Mouse (Mus musculus): ENCODE measurements around the gene Olfr582. TPM values are rescaled to one million over a fixed set of nuclear protein-coding genes. Genes with fewer than 3 reads are reported as not detected.

Gene Olfr582
- polyA plus RNA-seq (2012; ENCODE audit: insufficient read depth, low replicate concordance) = not detected in 2 replicates

- no peaks in the 10 kb centered on the region for H3K4me1 ChIP-seq
- no peaks in the 10 kb centered on the region for H3K36me3 ChIP-seq (replicated peaks; ENCODE audit: low read length)
- no peaks in the 10 kb centered on the region for H3K27me3 ChIP-seq (replicated peaks)
- no peak for TF ChIP-seq GATA1 (IDR thresholded peaks at IDR 0.05; ENCODE audit: borderline replicate concordance, low read length)
- no peak within 1 kb of the TSS for H3K4me3 ChIP-seq (replicated peaks)
- H3K9me3 ChIP-seq = no peaks in the 10 kb centered on the region
These were observed at the start of gene Olfr582 for GRCm38 (mm10) chr7:103037724-103038123. TSS of gene Olfr582 (plus strand) at chr7:103038024.

- Histone ChIP-seq H3K4me3 (replicated peaks) (no peak within 1 kb of the TSS), H3K9me3 (0 out of 2 replicates have a peak, but pooled peaks cover 4% of the 10 kb centered on the region), H3K27me3 (replicated peaks) (no peaks in the 10 kb centered on the region), H3K36me3 (replicated peaks; ENCODE audit: low read length) (no peaks in the 10 kb centered on the region), H3K4me1 (no peaks in the 10 kb centered on the region)
- no peak for TF ChIP-seq FLI1 (IDR thresholded peaks at IDR 0.05; ENCODE audit: low read length)
- no peak for TF ChIP-seq GATA1 (IDR thresholded peaks at IDR 0.05; ENCODE audit: borderline replicate concordance, low read length)
These were observed 48.6 kb upstream of the Olfr582 start, which contains the start of gene Olfr578 for GRCm38 (mm10) chr7:102989224-102989623. TSS of gene Olfr578 (minus strand) at chr7:102989324.

DNA sequence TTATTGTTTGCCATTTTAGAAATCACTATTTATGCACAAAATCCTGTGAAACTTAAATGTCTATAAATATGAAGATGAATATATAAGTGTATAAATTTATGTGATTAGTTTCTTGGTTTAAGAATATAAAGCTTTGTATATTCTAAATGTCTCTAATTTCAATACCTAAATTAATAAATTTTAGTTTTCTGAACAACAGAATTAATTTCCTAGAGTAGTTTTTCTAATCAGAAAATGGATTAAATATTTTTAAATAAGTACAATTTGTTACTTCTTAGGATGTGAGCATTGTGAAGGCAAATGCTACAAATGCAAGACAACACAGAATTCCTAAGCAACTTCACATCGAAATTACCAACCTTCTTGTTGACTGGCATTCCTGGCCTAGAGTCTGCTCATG is 13.2 kb downstream of the Olfr582 start, which contains the start of gene Olfr583:
Gene Olfr583, plus strand, starts transcription at position 301 of the 400 bp plus-strand sequence.
- TF ChIP-seq FLI1 (IDR thresholded peaks at IDR 0.05; ENCODE audit: low read length) = no peak
- TF ChIP-seq GATA1 (IDR thresholded peaks at IDR 0.05; ENCODE audit: borderline replicate concordance, low read length) = no peak
- Histone ChIP-seq H3K36me3 (replicated peaks; ENCODE audit: low read length) (no peaks in the 10 kb centered on the region), H3K9me3 (no peaks in the 10 kb centered on the region), H3K4me1 (no peaks in the 10 kb centered on the region), H3K4me3 (replicated peaks) (no peak within 1 kb of the TSS), H3K27me3 (replicated peaks) (no peaks in the 10 kb centered on the region)

DNA sequence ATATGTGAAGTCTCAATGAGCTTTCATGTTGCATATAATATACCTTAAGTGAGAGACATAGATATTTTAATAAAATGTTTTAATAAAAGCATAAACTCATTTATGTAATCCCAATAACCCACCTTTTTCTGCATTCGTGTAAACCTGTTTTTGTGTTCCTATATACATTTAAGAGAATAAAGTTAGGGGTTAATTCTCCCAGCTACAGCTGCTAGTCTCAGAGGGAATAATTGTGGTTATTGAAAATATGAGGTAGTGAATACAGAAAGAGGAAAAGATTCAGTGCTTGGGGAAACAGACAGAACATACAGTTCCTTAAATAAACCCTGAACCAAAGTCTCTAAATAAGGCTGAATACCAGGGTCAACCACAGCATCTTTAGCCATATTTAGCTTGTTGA is 43.8 kb downstream of the Olfr582 start, which contains the start of gene Olfr584:
Gene Olfr584, plus strand, starts transcription at position 301 of the 400 bp plus-strand sequence.
- Histone ChIP-seq H3K9me3 (peaks cover 8% of the 10 kb centered on the region; the same call in 1 of the 2 replicates), H3K36me3 (replicated peaks; ENCODE audit: low read length) (no peaks in the 10 kb centered on the region), H3K27me3 (replicated peaks) (no peaks in the 10 kb centered on the region), H3K4me3 (replicated peaks) (no peak within 1 kb of the TSS), H3K4me1 (no peaks in the 10 kb centered on the region)
- TF ChIP-seq GATA1 (IDR thresholded peaks at IDR 0.05; ENCODE audit: borderline replicate concordance, low read length) = no peak
- TF ChIP-seq FLI1 (IDR thresholded peaks at IDR 0.05; ENCODE audit: low read length) = no peak

Other genes with a start within 250 kb of the Olfr582 start
- gene Olfr564, start 234.5 kb upstream of the Olfr582 start, polyA plus RNA-seq (2012; ENCODE audit: insufficient read depth, low replicate concordance) = not detected in 2 replicates
- gene Olfr566, start 179.3 kb upstream of the Olfr582 start, polyA plus RNA-seq (2012; ENCODE audit: insufficient read depth, low replicate concordance) = not detected in 2 replicates
- not detected in 2 replicates for gene Olfr568, start 160.9 kb upstream of the Olfr582 start, polyA plus RNA-seq (2012; ENCODE audit: insufficient read depth, low replicate concordance)
- gene Olfr569, start 147.1 kb upstream of the Olfr582 start, polyA plus RNA-seq (2012; ENCODE audit: insufficient read depth, low replicate concordance) = not detected in 2 replicates
- not detected in 2 replicates for gene Olfr570, start 143.4 kb upstream of the Olfr582 start, polyA plus RNA-seq (2012; ENCODE audit: insufficient read depth, low replicate concordance)
- gene Olfr571, start 120.5 kb upstream of the Olfr582 start, polyA plus RNA-seq (2012; ENCODE audit: insufficient read depth, low replicate concordance) = not detected in 2 replicates
- not detected in 2 replicates for gene Olfr572, start 113.6 kb upstream of the Olfr582 start, polyA plus RNA-seq (2012; ENCODE audit: insufficient read depth, low replicate concordance)
- gene Olfr573-ps1, start 95.4 kb upstream of the Olfr582 start, polyA plus RNA-seq (2012; ENCODE audit: insufficient read depth, low replicate concordance) = not detected in 2 replicates
- not detected in 2 replicates for gene Olfr574, start 89.6 kb upstream of the Olfr582 start, polyA plus RNA-seq (2012; ENCODE audit: insufficient read depth, low replicate concordance)
- not detected in 2 replicates for gene Olfr575, start 79.2 kb upstream of the Olfr582 start, polyA plus RNA-seq (2012; ENCODE audit: insufficient read depth, low replicate concordance)
- not detected in 2 replicates for gene Olfr576, start 75.4 kb upstream of the Olfr582 start, polyA plus RNA-seq (2012; ENCODE audit: insufficient read depth, low replicate concordance)
- gene Olfr577, start 62.1 kb upstream of the Olfr582 start, polyA plus RNA-seq (2012; ENCODE audit: insufficient read depth, low replicate concordance) = not detected in 2 replicates
- gene Olfr578, start 48.7 kb upstream of the Olfr582 start, polyA plus RNA-seq (2012; ENCODE audit: insufficient read depth, low replicate concordance) = not detected in 2 replicates
- not detected in 2 replicates for gene Olfr583, start 13.3 kb downstream of the Olfr582 start, polyA plus RNA-seq (2012; ENCODE audit: insufficient read depth, low replicate concordance)
- gene Olfr584, start 43.9 kb downstream of the Olfr582 start, polyA plus RNA-seq (2012; ENCODE audit: insufficient read depth, low replicate concordance) = not detected in 2 replicates
- not detected in 2 replicates for gene Olfr585, start 59.7 kb downstream of the Olfr582 start, polyA plus RNA-seq (2012; ENCODE audit: insufficient read depth, low replicate concordance)
- gene Olfr586, start 87.6 kb downstream of the Olfr582 start, polyA plus RNA-seq (2012; ENCODE audit: insufficient read depth, low replicate concordance) = not detected in 2 replicates
- gene Olfr588-ps1, start 102.9 kb downstream of the Olfr582 start, polyA plus RNA-seq (2012; ENCODE audit: insufficient read depth, low replicate concordance) = not detected in 2 replicates
- not detected in 2 replicates for gene Olfr589, start 118.3 kb downstream of the Olfr582 start, polyA plus RNA-seq (2012; ENCODE audit: insufficient read depth, low replicate concordance)
- 2.6 TPM in 1 of 2 replicates, not detected in the other for gene Olfr591, start 140.3 kb downstream of the Olfr582 start, polyA plus RNA-seq (2012; ENCODE audit: insufficient read depth, low replicate concordance)
- not detected in 2 replicates for gene Olfr592, start 146.8 kb downstream of the Olfr582 start, polyA plus RNA-seq (2012; ENCODE audit: insufficient read depth, low replicate concordance)
- not detected in 2 replicates for gene Olfr593, start 173.8 kb downstream of the Olfr582 start, polyA plus RNA-seq (2012; ENCODE audit: insufficient read depth, low replicate concordance)
- not detected in 2 replicates for gene Olfr594, start 179.0 kb downstream of the Olfr582 start, polyA plus RNA-seq (2012; ENCODE audit: insufficient read depth, low replicate concordance)
- gene Usp17ld, start 214.5 kb downstream of the Olfr582 start, polyA plus RNA-seq (2012; ENCODE audit: insufficient read depth, low replicate concordance) = not detected in 2 replicates